Mouse (Mus musculus): Measurements from ENCODE around the gene Insm2.
A peak's percentile ranks its signal among the peaks of the same experiment; 100 is the strongest.
"Not testable (repeated sequence)": the region's sequence is repeated elsewhere in the genome, so short reads cannot be mapped to it uniquely, and the experiment has no call there.

The Insm2 gene

GRCm38 (mm10) chr12:55598887-55599561 lies at the start of gene Insm2:
Gene Insm2, plus strand, starts transcription at chr12:55599427.
- DNase-seq (ENCODE audit: low read depth, low spot score), result no peak

GRCm38 (mm10) chr12:55554901-55555300 lies 44.3 kb upstream of the Insm2 start:
- DNase-seq (ENCODE audit: low read depth, low spot score), result not testable (repeated sequence)

- DNase-seq (ENCODE audit: low read depth, low spot score), result peak; percentile 22
These were observed 41.4 kb upstream of the Insm2 start for GRCm38 (mm10) chr12:55557866-55558265.

- no peak for DNase-seq (ENCODE audit: low read depth, low spot score)
These were observed 39.9 kb upstream of the Insm2 start for GRCm38 (mm10) chr12:55559184-55559855.

- no peak for DNase-seq (ENCODE audit: low read depth, low spot score)
These were observed 39.1 kb upstream of the Insm2 start for GRCm38 (mm10) chr12:55560025-55560690.

- peak; percentile 61 for DNase-seq (ENCODE audit: low read depth, low spot score)
These were observed 35.5 kb upstream of the Insm2 start for GRCm38 (mm10) chr12:55563742-55564141.

GRCm38 (mm10) chr12:55564187-55564963 lies 34.9 kb upstream of the Insm2 start:
- DNase-seq (ENCODE audit: low read depth, low spot score), result no peak

GRCm38 (mm10) chr12:55565206-55565605 lies 34.0 kb upstream of the Insm2 start, which contains the start of gene Aldoart2:
Gene Aldoart2, plus strand, starts transcription at chr12:55565239.
- no peak for DNase-seq (ENCODE audit: low read depth, low spot score)

GRCm38 (mm10) chr12:55565867-55566266 lies 33.4 kb upstream of the Insm2 start:
- DNase-seq (ENCODE audit: low read depth, low spot score), result no peak

- DNase-seq (ENCODE audit: low read depth, low spot score), result no peak
These were observed 32.4 kb upstream of the Insm2 start for GRCm38 (mm10) chr12:55566837-55567236.

GRCm38 (mm10) chr12:55568466-55568865 lies 30.8 kb upstream of the Insm2 start:
- DNase-seq (ENCODE audit: low read depth, low spot score), result no peak

- DNase-seq (ENCODE audit: low read depth, low spot score), result no peak
These were observed 29.6 kb upstream of the Insm2 start for GRCm38 (mm10) chr12:55569676-55570075.

- DNase-seq (ENCODE audit: low read depth, low spot score), result no peak
These were observed 28.6 kb upstream of the Insm2 start for GRCm38 (mm10) chr12:55570646-55571045.

- no peak for DNase-seq (ENCODE audit: low read depth, low spot score)
These were observed 28.0 kb upstream of the Insm2 start for GRCm38 (mm10) chr12:55571181-55571580.

- DNase-seq (ENCODE audit: low read depth, low spot score), result peak; percentile 15
These were observed 27.6 kb upstream of the Insm2 start for GRCm38 (mm10) chr12:55571661-55572060.

GRCm38 (mm10) chr12:55573089-55573488 lies 26.1 kb upstream of the Insm2 start:
- no peak for DNase-seq (ENCODE audit: low read depth, low spot score)

- no peak for DNase-seq (ENCODE audit: low read depth, low spot score)
These were observed 25.4 kb upstream of the Insm2 start for GRCm38 (mm10) chr12:55573794-55574193.

- DNase-seq (ENCODE audit: low read depth, low spot score), result not testable (repeated sequence)
These were observed 12.3 kb upstream of the Insm2 start for GRCm38 (mm10) chr12:55586936-55587335.

- no peak for DNase-seq (ENCODE audit: low read depth, low spot score)
These were observed 715 bp upstream of the Insm2 start for GRCm38 (mm10) chr12:55598537-55598886.

- DNase-seq (ENCODE audit: low read depth, low spot score), result no peak
These were observed 644 bp downstream of the Insm2 start for GRCm38 (mm10) chr12:55599639-55600502.

- no peak for DNase-seq (ENCODE audit: low read depth, low spot score)
These were observed 1.3 kb downstream of the Insm2 start for GRCm38 (mm10) chr12:55600503-55600994.
